Comparison of ENCODE assay signal across 11 mouse cellular contexts in genomic region chr1:138912928-138913327, GRCm38 (mm10). TPM values are rescaled to one million over a fixed set of nuclear protein-coding genes. Genes with fewer than 3 reads are reported as not detected.
DNase-seq lines count a peak whose midpoint lies in the region; ATAC-seq and TF ChIP-seq lines count a peak whose summit lies in the region.
"Had no signal": no experiment of that assay in that cellular context is flagged by ENCODE, and none has a peak within 500 bp of the region (broad histone marks: within the 10 kb centered on the region; RNA-seq: fewer than 3 reads in every experiment).

No protein-coding gene starts in this region.

- peak; percentile 18 for DNase-seq in adrenal gland, postnatal 10 days
- no peak for DNase-seq in adrenal gland, adult 8-10 months
- DNase-seq in kidney, postnatal 25 days, result no peak
- DNase-seq in spleen, postnatal 4 days (ENCODE audit: low spot score in 2 of 2), result no peak
- DNase-seq: spleen, adult 18-20 months had no signal

- no peak overlapping the region for H3K9ac ChIP-seq in kidney, embryonic 15.5 days
- no peak overlapping the region for H3K9ac ChIP-seq in forebrain, embryonic 16.5 days (replicated peaks; ENCODE audit: low read depth, low read length)
- H3K9ac ChIP-seq in intestine, postnatal 0 days (ENCODE audit: low read depth, low read length), result no peak overlapping the region
- H3K9ac ChIP-seq: liver, embryonic 14.5 days had no signal

- no peak overlapping the region for H3K27ac ChIP-seq in kidney, embryonic 15.5 days
- peak overlapping the region; percentile 28; the same call in 1 of the 2 replicates for H3K27ac ChIP-seq in forebrain, embryonic 16.5 days (ENCODE audit: low read length)
- no peak overlapping the region for H3K27ac ChIP-seq in intestine, postnatal 0 days (ENCODE audit: low read depth, low read length)
- H3K27ac ChIP-seq: embryonic facial prominence, embryonic 10.5 days; liver, embryonic 14.5 days had no signal

- H3K27me3 ChIP-seq in kidney, embryonic 15.5 days, result no peaks in the 10 kb centered on the region
- H3K27me3 ChIP-seq in forebrain, embryonic 16.5 days (replicated peaks; ENCODE audit: control insufficient read depth, insufficient read depth, low read length), result no peaks in the 10 kb centered on the region
- no peaks in the 10 kb centered on the region for H3K27me3 ChIP-seq in intestine, postnatal 0 days (replicated peaks; ENCODE audit: control insufficient read depth, insufficient read depth, low read length)

- no peaks in the 10 kb centered on the region for H3K9me3 ChIP-seq in kidney, embryonic 15.5 days (replicated peaks)
- H3K9me3 ChIP-seq in forebrain, embryonic 16.5 days (ENCODE audit: control insufficient read depth, low read length), result no peaks in the 10 kb centered on the region
- no peaks in the 10 kb centered on the region for H3K9me3 ChIP-seq in intestine, postnatal 0 days (ENCODE audit: control insufficient read depth)
- H3K9me3 ChIP-seq: embryonic facial prominence, embryonic 10.5 days had no signal

- 0 out of 2 replicates have a peak, but pooled peaks have one; percentile 18 for ATAC-seq in kidney, embryonic 15.5 days (replicated peaks; ENCODE audit: low FRiP score)
- no peak for ATAC-seq in forebrain, embryonic 16.5 days
- no peak for ATAC-seq in intestine, postnatal 0 days
- no peak for ATAC-seq in megakaryocyte, adult 5-6 weeks (ENCODE audit: poor library complexity, severe bottlenecking)

- peaks cover 11% of the 10 kb centered on the region for H3K4me1 ChIP-seq in kidney, embryonic 15.5 days
- H3K4me1 ChIP-seq in forebrain, embryonic 16.5 days (replicated peaks; ENCODE audit: control insufficient read depth, insufficient read depth, low read length), result peaks cover 7% of the 10 kb centered on the region; the same call in 1 of the 2 replicates
- H3K4me1 ChIP-seq in intestine, postnatal 0 days (replicated peaks; ENCODE audit: control insufficient read depth, insufficient read depth, low read length), result 0 out of 2 replicates have a peak, but pooled peaks cover 3% of the 10 kb centered on the region
- H3K4me1 ChIP-seq: embryonic facial prominence, embryonic 10.5 days had no signal

- no peak overlapping the region for H3K4me3 ChIP-seq in kidney, embryonic 15.5 days (replicated peaks)
- no peak overlapping the region for H3K4me3 ChIP-seq in forebrain, embryonic 16.5 days (replicated peaks; ENCODE audit: low read length)
- H3K4me3 ChIP-seq in intestine, postnatal 0 days (ENCODE audit: low read depth, low read length), result no peak overlapping the region
- H3K4me3 ChIP-seq: embryonic facial prominence, embryonic 10.5 days had no signal

- peak overlapping the region; percentile 41 for H3K4me2 ChIP-seq in kidney, embryonic 15.5 days
- no peak overlapping the region for H3K4me2 ChIP-seq in forebrain, embryonic 16.5 days (ENCODE audit: low read length)
- H3K4me2 ChIP-seq in intestine, postnatal 0 days (replicated peaks; ENCODE audit: low read depth), result peak overlapping the region; percentile 52; the same call in 1 of the 2 replicates

- no peaks in the 10 kb centered on the region for H3K36me3 ChIP-seq in kidney, embryonic 15.5 days
- H3K36me3 ChIP-seq in forebrain, embryonic 16.5 days (ENCODE audit: control insufficient read depth, insufficient read depth), result no peaks in the 10 kb centered on the region
- H3K36me3 ChIP-seq in intestine, postnatal 0 days (ENCODE audit: control insufficient read depth, insufficient read depth), result no peaks in the 10 kb centered on the region
- H3K36me3 ChIP-seq: embryonic facial prominence, embryonic 10.5 days had no signal

- no peak for TF ChIP-seq CTCF in intestine, postnatal 0 days (IDR thresholded peaks at IDR 0.05; ENCODE audit: low read depth)

- WGBS in kidney, embryonic 15.5 days, result 18% methylated on average over 5 of the region's 5 CpGs
- whole genome bisulfite sequencing in forebrain, embryonic 16.5 days, result 73% methylated on average over 5 of the region's 5 CpGs
- 49% methylated on average over 5 of the region's 5 CpGs for WGBS in intestine, postnatal 0 days

RNA-seq across cellular contexts. Expression of gene Dennd1b, which starts 50.3 kb away (rescaled TPM):
- 10 to 100 TPM; 13.7 to 21.9 TPM for total RNA-seq in adrenal gland, postnatal 10 days (2021)
- total RNA-seq in adrenal gland, adult 8-10 months (2022), result 10 to 100 TPM; 26.2 to 36.5 (median 28.1) TPM
- polyA plus RNA-seq in kidney, embryonic 15.5 days (2015; fragmentation: Nextera tagmentation; extraction: Ambion mirVana), result 8.2 and 10.4 TPM in 2 replicates
- 7.5 and 9.3 TPM in 2 replicates for polyA plus RNA-seq in forebrain, embryonic 16.5 days (2015; fragmentation: Nextera tagmentation; extraction: Ambion mirVana)
- polyA plus RNA-seq in intestine, postnatal 0 days (2015; fragmentation: Nextera tagmentation; extraction: Ambion mirVana), result 18.3 and 19.1 TPM in 2 replicates
- total RNA-seq in megakaryocyte, adult 5-6 weeks (2015), result 26.2 and 28.1 TPM in 2 replicates
- total RNA-seq in megakaryocyte, adult 5-6 weeks (2017), result 21.0 and 26.8 TPM in 2 replicates

RNA-seq across cellular contexts. Expression of gene 2310009B15Rik, which starts 56.3 kb away (rescaled TPM):
- 10 to 100 TPM; 20.9 to 25.2 TPM for total RNA-seq in adrenal gland, postnatal 10 days (2021)
- 10 to 100 TPM; 19.5 to 24.4 (median 19.9) TPM for total RNA-seq in adrenal gland, adult 8-10 months (2022)
- polyA plus RNA-seq in kidney, embryonic 15.5 days (2015; fragmentation: Nextera tagmentation; extraction: Ambion mirVana), result 42.3 and 44.7 TPM in 2 replicates
- 23.0 and 26.4 TPM in 2 replicates for polyA plus RNA-seq in forebrain, embryonic 16.5 days (2015; fragmentation: Nextera tagmentation; extraction: Ambion mirVana)
- 38.0 TPM in 2 replicates for polyA plus RNA-seq in intestine, postnatal 0 days (2015; fragmentation: Nextera tagmentation; extraction: Ambion mirVana)
- total RNA-seq in megakaryocyte, adult 5-6 weeks (2015), result 18.4 and 20.6 TPM in 2 replicates
- total RNA-seq in megakaryocyte, adult 5-6 weeks (2017), result 11.7 and 29.1 TPM in 2 replicates
